Mouse (Mus musculus): ENCODE data around the gene Olig1. TPM values are rescaled to one million over a fixed set of nuclear protein-coding genes. Genes with fewer than 3 reads are reported as not detected.

Gene Olig1
- polyA plus RNA-seq, 1 experiment: not detected

DNA sequence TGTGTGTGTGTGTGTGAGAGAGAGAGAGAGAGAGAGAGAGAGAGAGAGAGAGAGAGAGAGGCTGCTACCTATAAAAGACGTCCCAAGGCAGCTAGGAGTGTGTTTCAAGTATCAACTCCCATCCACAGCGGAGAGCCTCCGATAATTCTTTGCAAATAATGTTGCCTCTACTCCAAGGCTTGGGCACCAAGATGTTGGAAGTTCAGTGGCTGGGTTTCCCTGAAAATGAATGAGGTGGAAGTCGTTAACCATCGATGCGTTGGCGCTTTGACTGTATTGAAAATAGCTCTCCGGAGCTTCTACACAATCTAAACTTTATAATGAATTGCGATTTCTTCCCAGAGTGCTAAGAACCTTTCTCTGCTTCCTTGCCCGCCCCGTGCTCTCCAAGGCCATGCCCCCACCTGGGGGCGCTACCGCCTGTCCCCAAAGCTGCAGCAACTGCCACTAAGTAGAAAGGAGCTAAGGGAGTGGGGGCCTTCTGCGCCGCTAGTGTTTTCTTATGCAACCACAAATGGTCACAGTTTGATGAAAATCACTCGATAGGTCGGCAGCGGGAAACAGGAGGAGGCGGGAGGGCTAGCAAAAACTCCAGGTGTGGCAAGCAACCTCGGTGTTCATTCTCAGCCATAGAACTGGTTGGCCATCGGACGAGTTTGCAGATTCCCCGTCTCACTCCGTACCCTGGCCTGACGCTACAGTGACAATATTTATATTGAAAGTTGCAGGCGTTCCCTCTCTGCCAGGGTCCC lies 44.9 kb upstream of the Olig1 start:
- Histone ChIP-seq H3ac (ENCODE audit: control insufficient read depth, insufficient read length) (no peak overlapping the region), H3K79me2 (ENCODE audit: control insufficient read depth, insufficient read depth) (no peaks in the 10 kb centered on the region), H3K4me3 (no peak overlapping the region), H3K36me3 (ENCODE audit: control insufficient read depth, insufficient read depth) (no peaks in the 10 kb centered on the region), H3K27me3 (ENCODE audit: control insufficient read depth, insufficient read depth, insufficient read length) (peaks cover 97% of the 10 kb centered on the region), H3K4me2 (ENCODE audit: low read depth) (no peak overlapping the region)
- TF ChIP-seq REST (IDR thresholded peaks at IDR 0.05; ENCODE audit: insufficient read depth, insufficient read length): no peak
- TF ChIP-seq SRF (IDR thresholded peaks at IDR 0.05; ENCODE audit: control insufficient read depth, insufficient read length, low read depth): no peak
- no peak for TF ChIP-seq TCF3 (IDR thresholded peaks at IDR 0.05; ENCODE audit: insufficient read length, low read depth)
- no peak for TF ChIP-seq TCF12 (IDR thresholded peaks at IDR 0.05; ENCODE audit: insufficient read depth, poor library complexity, severe bottlenecking)
- no peak for TF ChIP-seq MAX (IDR thresholded peaks at IDR 0.05; ENCODE audit: low read depth)
- no peak for TF ChIP-seq MYOD1 (IDR thresholded peaks at IDR 0.05; ENCODE audit: control insufficient read depth in 1 of 3, insufficient read length in 2 of 3, low read depth in 2 of 3)
- TF ChIP-seq E2F4 (IDR thresholded peaks at IDR 0.05; ENCODE audit: insufficient read depth): no peak
- no peak for TF ChIP-seq MYOG (IDR thresholded peaks at IDR 0.05; ENCODE audit: control insufficient read depth in 1 of 3, insufficient read depth in 1 of 3, insufficient read length in 2 of 3, low read depth in 2 of 3)
- no peak for TF ChIP-seq CEBPB (IDR thresholded peaks at IDR 0.05; ENCODE audit: insufficient read depth, poor library complexity, severe bottlenecking)
- TF ChIP-seq USF1 (IDR thresholded peaks at IDR 0.05; ENCODE audit: low read depth): no peak
- TF ChIP-seq POLR2A (IDR thresholded peaks at IDR 0.05; ENCODE audit: insufficient read length, low read depth): no peak
- no peak for TF ChIP-seq POLR2AphosphoS2 (IDR thresholded peaks at IDR 0.05; ENCODE audit: insufficient read length, low read depth)

DNA sequence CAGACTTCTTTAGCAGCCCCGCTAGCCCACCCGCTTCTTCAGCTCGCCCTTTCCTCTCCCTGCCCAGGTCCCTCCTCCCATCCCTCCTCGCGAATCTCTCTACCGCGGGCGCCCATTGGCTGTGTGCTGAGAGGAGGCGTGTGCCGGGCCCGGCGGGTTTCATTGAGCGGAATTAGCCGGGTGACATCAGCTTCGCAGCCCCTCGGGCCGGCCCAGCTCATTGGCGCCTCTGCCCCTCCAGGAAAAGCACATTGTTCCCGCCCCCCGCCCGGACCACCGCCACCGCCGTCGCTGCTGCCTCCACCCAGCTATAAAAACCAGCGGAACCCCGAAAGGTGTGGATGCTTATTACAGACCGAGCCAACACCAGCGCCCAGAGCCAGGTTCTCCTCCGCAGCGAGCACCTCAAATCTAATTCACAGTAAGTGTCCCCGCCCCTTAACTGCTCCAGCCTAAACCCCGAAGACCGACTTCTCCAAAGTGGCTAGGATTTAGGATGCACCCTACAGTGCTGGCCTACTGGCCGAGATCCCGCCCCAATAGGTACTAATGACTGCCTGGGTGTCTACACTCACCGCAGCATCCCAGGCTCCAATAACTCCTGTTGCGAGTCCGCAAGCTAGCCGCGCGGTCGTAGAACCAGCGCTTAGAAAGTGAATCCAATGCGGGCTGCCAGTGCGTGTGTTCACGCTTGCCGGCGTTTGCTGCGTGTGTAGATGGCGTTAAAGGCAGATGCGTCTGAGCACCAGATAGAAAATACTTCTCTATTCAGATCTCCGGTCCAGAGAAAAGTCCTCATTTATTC lies 44.1 kb upstream of the Olig1 start, which contains the start of gene Olig2:
Olig2 (plus strand) TSS at position 225 of the 805 bp plus-strand sequence.
- H3K79me2 ChIP-seq (ENCODE audit: control insufficient read depth, insufficient read depth): no peaks in the 10 kb centered on the region
- H3K4me2 ChIP-seq (ENCODE audit: low read depth): no peak within 1 kb of the TSS
- no peak within 1 kb of the TSS for H3K4me3 ChIP-seq
- H3K36me3 ChIP-seq (ENCODE audit: control insufficient read depth, insufficient read depth): no peaks in the 10 kb centered on the region
- H3K27me3 ChIP-seq (ENCODE audit: control insufficient read depth, insufficient read depth, insufficient read length): peaks cover 97% of the 10 kb centered on the region
- H3ac ChIP-seq (ENCODE audit: control insufficient read depth, insufficient read length): no peak within 1 kb of the TSS
- TF ChIP-seq E2F4 (IDR thresholded peaks at IDR 0.05; ENCODE audit: insufficient read depth) (no peak), SRF (IDR thresholded peaks at IDR 0.05; ENCODE audit: control insufficient read depth, insufficient read length, low read depth) (no peak), TCF12 (IDR thresholded peaks at IDR 0.05; ENCODE audit: insufficient read depth, poor library complexity, severe bottlenecking) (no peak), MYOD1 (IDR thresholded peaks at IDR 0.05; ENCODE audit: control insufficient read depth in 1 of 3, insufficient read length in 2 of 3, low read depth in 2 of 3) (no peak), MAX (IDR thresholded peaks at IDR 0.05; ENCODE audit: low read depth) (no peak), USF1 (IDR thresholded peaks at IDR 0.05; ENCODE audit: low read depth) (no peak), POLR2AphosphoS2 (IDR thresholded peaks at IDR 0.05; ENCODE audit: insufficient read length, low read depth) (no peak), POLR2A (IDR thresholded peaks at IDR 0.05; ENCODE audit: insufficient read length, low read depth) (no peak), CEBPB (IDR thresholded peaks at IDR 0.05; ENCODE audit: insufficient read depth, poor library complexity, severe bottlenecking) (no peak), TCF3 (IDR thresholded peaks at IDR 0.05; ENCODE audit: insufficient read length, low read depth) (no peak), MYOG (IDR thresholded peaks at IDR 0.05; ENCODE audit: control insufficient read depth in 1 of 3, insufficient read depth in 1 of 3, insufficient read length in 2 of 3, low read depth in 2 of 3) (no peak), REST (IDR thresholded peaks at IDR 0.05; ENCODE audit: insufficient read depth, insufficient read length) (no peak)

GRCm38 (mm10) chr16:91226038-91226882 lies 43.3 kb upstream of the Olig1 start:
- Histone ChIP-seq H3K27me3 (ENCODE audit: control insufficient read depth, insufficient read depth, insufficient read length) (peaks cover 94% of the 10 kb centered on the region), H3K79me2 (ENCODE audit: control insufficient read depth, insufficient read depth) (no peaks in the 10 kb centered on the region), H3ac (ENCODE audit: control insufficient read depth, insufficient read length) (no peak overlapping the region), H3K4me2 (ENCODE audit: low read depth) (no peak overlapping the region), H3K4me3 (no peak overlapping the region), H3K36me3 (ENCODE audit: control insufficient read depth, insufficient read depth) (no peaks in the 10 kb centered on the region)
- no peak for TF ChIP-seq CEBPB (IDR thresholded peaks at IDR 0.05; ENCODE audit: insufficient read depth, poor library complexity, severe bottlenecking)
- no peak for TF ChIP-seq USF1 (IDR thresholded peaks at IDR 0.05; ENCODE audit: low read depth)
- TF ChIP-seq E2F4 (IDR thresholded peaks at IDR 0.05; ENCODE audit: insufficient read depth): no peak
- no peak for TF ChIP-seq TCF3 (IDR thresholded peaks at IDR 0.05; ENCODE audit: insufficient read length, low read depth)
- TF ChIP-seq SRF (IDR thresholded peaks at IDR 0.05; ENCODE audit: control insufficient read depth, insufficient read length, low read depth): no peak

Data from myocyte (in vitro differentiated cells).